Mouse (Mus musculus) liver, postnatal 0 days (tissue): Measurements from ENCODE around the gene Ahcyl1. TPM values are rescaled to one million over a fixed set of nuclear protein-coding genes. Genes with fewer than 3 reads are reported as not detected.
"Not testable (repeated sequence)": the region's sequence is repeated elsewhere in the genome, so short reads cannot be mapped to it uniquely, and the experiment has no call there.

ENCODE experiments used
- ATAC-seq: fragments of 200-750 bp; cut with Nextera tagmentation; 2 replicates; pipeline ENCODE4 v1.8.0; 2017; ENCODE audit warnings: mild to moderate bottlenecking, moderate library complexity
- DNase-seq: peaks from one replicate; pipeline ENCODE4 v3.0.0-alpha.2; 2016
- H3K27ac ChIP-seq: fragments of 300-500 bp; sonication (generic); 2 replicates; pipeline ENCODE4 v1.5.1; 2014; ENCODE audit warnings: antibody characterized with exemption, moderate library complexity, mild to moderate bottlenecking, low read depth
- H3K27me3 ChIP-seq: fragments of 300-500 bp; sonication (generic); 2 replicates; pipeline ENCODE4 v1.6.1; 2014; ENCODE audit warnings: low read length, control low read depth, mixed read lengths; ENCODE audit not compliant: insufficient read depth
- H3K36me3 ChIP-seq: fragments of 300-500 bp; sonication (generic); replicated peaks from 2 replicates; pipeline ENCODE4 v1.6.1; 2014; ENCODE audit warnings: mild to moderate bottlenecking, control low read depth, low read length, moderate library complexity, mixed read lengths; ENCODE audit not compliant: insufficient read depth
- H3K4me1 ChIP-seq: fragments of 300-500 bp; sonication (generic); 2 replicates; pipeline ENCODE4 v1.6.1; 2014; ENCODE audit warnings: antibody characterized with exemption, mild to moderate bottlenecking, control low read depth; ENCODE audit not compliant: insufficient read depth
- H3K4me2 ChIP-seq: fragments of 300-500 bp; sonication (generic); 2 replicates; pipeline ENCODE4 v1.6.1; 2014; ENCODE audit warnings: low read depth, mild to moderate bottlenecking, low read length, moderate library complexity, mixed read lengths
- H3K4me3 ChIP-seq: fragments of 300-500 bp; sonication (generic); 2 replicates; pipeline ENCODE4 v1.5.1; 2014; ENCODE audit warnings: low read depth, low read length
- H3K9ac ChIP-seq: fragments of 300-500 bp; sonication (generic); replicated peaks from 2 replicates; pipeline ENCODE4 v1.6.1; 2014; ENCODE audit warnings: mild to moderate bottlenecking, moderate library complexity
- H3K9me3 ChIP-seq: fragments of 300-500 bp; sonication (generic); 2 replicates; pipeline ENCODE4 v1.6.1; 2016; ENCODE audit warnings: mild to moderate bottlenecking, control low read depth, low read length, mixed read lengths
- CTCF ChIP-seq: sonication (generic); IDR thresholded peaks from 2 replicates; pipeline ENCODE4 v1.5.1; 2016; ENCODE audit warnings: antibody characterized with exemption, low read depth
- EP300 ChIP-seq: IDR thresholded peaks from 2 replicates; pipeline ENCODE4 v1.6.1; 2016; ENCODE audit warnings: antibody characterized with exemption, low read depth, mild to moderate bottlenecking
- WGBS: fragments of 180-500 bp; shearing (Covaris S2); extraction: QIAGEN DNeasy Blood & Tissue Kit; methylation state at CpG from one replicate; pipeline ENCODE4 v1.1.7; 2014; ENCODE audit not compliant: insufficient replicate concordance; 5-methylcytosine and 5-hydroxymethylcytosine counted together
- polyA plus RNA-seq: library from polyadenylated mRNA; unstranded; fragments of >200 nt; fragmentation: Nextera tagmentation; extraction: Ambion mirVana; gene quantifications from 2 replicates; pipeline ENCODE4 v1.2.1, GENCODE M21; 2015

Gene Ahcyl1
- polyA plus RNA-seq, 1 experiment from 2014 or later, result 19.8 TPM

- no peak for DNase-seq
- TF ChIP-seq CTCF (no peak), EP300 (no peak)
Measured at GRCm38 (mm10) chr3:107655491-107655890, 40.9 kb downstream of the Ahcyl1 start.

GRCm38 (mm10) chr3:107654861-107655260 is 41.5 kb downstream of the Ahcyl1 start:
- Histone ChIP-seq H3K9ac (no peak overlapping the region), H3K9me3 (no peaks in the 10 kb centered on the region), H3K27me3 (no peaks in the 10 kb centered on the region), H3K36me3 (peaks cover 2% of the 10 kb centered on the region; the same call in 1 of the 2 replicates), H3K4me3 (no peak overlapping the region), H3K4me2 (no peak overlapping the region), H3K27ac (no peak overlapping the region), H3K4me1 (no peaks in the 10 kb centered on the region; the same call in 1 of the 2 replicates)
- DNase-seq (no peak), ATAC-seq (no peak)
- no peak for TF ChIP-seq CTCF
- no peak for TF ChIP-seq EP300
- 68% methylated on average over 3 of the region's 3 CpGs for WGBS

More at GRCm38 (mm10) chr3:107655491-107655890, 40.9 kb downstream of the Ahcyl1 start:
- Histone ChIP-seq H3K36me3 (peaks cover 8% of the 10 kb centered on the region), H3K4me3 (no peak overlapping the region), H3K4me1 (no peaks in the 10 kb centered on the region; the same call in 1 of the 2 replicates), H3K27me3 (no peaks in the 10 kb centered on the region), H3K27ac (no peak overlapping the region), H3K9me3 (no peaks in the 10 kb centered on the region), H3K9ac (no peak overlapping the region), H3K4me2 (no peak overlapping the region)
- 75% methylated on average over 3 of the region's 3 CpGs for WGBS
- no peak for ATAC-seq

- no peak for DNase-seq
- Histone ChIP-seq H3K9ac (no peak overlapping the region), H3K9me3 (no peaks in the 10 kb centered on the region), H3K4me1 (no peaks in the 10 kb centered on the region; the same call in 1 of the 2 replicates), H3K4me3 (no peak overlapping the region), H3K4me2 (no peak overlapping the region), H3K27me3 (no peaks in the 10 kb centered on the region), H3K27ac (no peak overlapping the region), H3K36me3 (no peaks in the 10 kb centered on the region)
- no peak for ATAC-seq
- no peak for TF ChIP-seq CTCF
- no peak for TF ChIP-seq EP300
- WGBS, result 81% methylated on average over 3 of the region's 3 CpGs
Measured at GRCm38 (mm10) chr3:107652968-107653367, 43.4 kb downstream of the Ahcyl1 start.

- H3K4me3 ChIP-seq, H3K4me1 ChIP-seq, ATAC-seq, H3K27me3 ChIP-seq, H3K9ac ChIP-seq, H3K4me2 ChIP-seq, H3K36me3 ChIP-seq, H3K9me3 ChIP-seq, H3K27ac ChIP-seq, DNase-seq: not testable (repeated sequence)
- WGBS, result 50% methylated on average over 5 of the region's 5 CpGs
Measured at GRCm38 (mm10) chr3:107650276-107650675, 46.1 kb downstream of the Ahcyl1 start.

- WGBS, result 92% methylated on average over 3 of the region's 3 CpGs
- no peaks in the 10 kb centered on the region for H3K9me3 ChIP-seq
Measured at GRCm38 (mm10) chr3:107646947-107647346, 49.4 kb downstream of the Ahcyl1 start.

GRCm38 (mm10) chr3:107637606-107638172 is 58.7 kb downstream of the Ahcyl1 start:
- Histone ChIP-seq H3K9me3 (no peaks in the 10 kb centered on the region), H3K27ac (no peak overlapping the region), H3K4me3 (no peak overlapping the region), H3K4me2 (no peak overlapping the region), H3K9ac (no peak overlapping the region), H3K4me1 (0 out of 2 replicates have a peak, but pooled peaks cover 2% of the 10 kb centered on the region), H3K36me3 (no peaks in the 10 kb centered on the region), H3K27me3 (no peaks in the 10 kb centered on the region)
- 43% methylated on average over 5 of the region's 5 CpGs for WGBS
- DNase-seq (no peak), ATAC-seq (no peak)
- TF ChIP-seq CTCF, result no peak
- no peak for TF ChIP-seq EP300

More at GRCm38 (mm10) chr3:107646947-107647346, 49.4 kb downstream of the Ahcyl1 start:
- DNase-seq, result no peak
- Histone ChIP-seq H3K9ac (no peak overlapping the region), H3K4me2 (no peak overlapping the region), H3K4me1 (no peaks in the 10 kb centered on the region), H3K27ac (no peak overlapping the region), H3K4me3 (no peak overlapping the region), H3K27me3 (no peaks in the 10 kb centered on the region), H3K36me3 (no peaks in the 10 kb centered on the region)
- TF ChIP-seq CTCF, result no peak
- no peak for TF ChIP-seq EP300
- ATAC-seq, result no peak

- WGBS, result 54% methylated on average over 3 of the region's 3 CpGs
- Histone ChIP-seq H3K27ac (no peak overlapping the region), H3K36me3 (no peaks in the 10 kb centered on the region), H3K4me3 (no peak overlapping the region), H3K4me1 (peaks cover 7% of the 10 kb centered on the region; the same call in 1 of the 2 replicates), H3K9ac (no peak overlapping the region), H3K4me2 (no peak overlapping the region), H3K9me3 (no peaks in the 10 kb centered on the region), H3K27me3 (no peaks in the 10 kb centered on the region)
- ATAC-seq, result no peak
- no peak for TF ChIP-seq CTCF
- TF ChIP-seq EP300, result no peak
- DNase-seq, result no peak
Measured at GRCm38 (mm10) chr3:107636236-107636635, 60.1 kb downstream of the Ahcyl1 start.
